Mouse (Mus musculus): ENCODE measurements around the gene Fam222a. TPM values are rescaled to one million over a fixed set of nuclear protein-coding genes. Genes with fewer than 3 reads are reported as not detected.

Gene Fam222a
- total RNA-seq, 4 experiments from 2014 or later = 28.1 to 47.2 (median 33.7) TPM

- DNase-seq = no peak
Measured at GRCm38 (mm10) chr5:114560533-114560936, 7.3 kb upstream of the Fam222a start.

DNA sequence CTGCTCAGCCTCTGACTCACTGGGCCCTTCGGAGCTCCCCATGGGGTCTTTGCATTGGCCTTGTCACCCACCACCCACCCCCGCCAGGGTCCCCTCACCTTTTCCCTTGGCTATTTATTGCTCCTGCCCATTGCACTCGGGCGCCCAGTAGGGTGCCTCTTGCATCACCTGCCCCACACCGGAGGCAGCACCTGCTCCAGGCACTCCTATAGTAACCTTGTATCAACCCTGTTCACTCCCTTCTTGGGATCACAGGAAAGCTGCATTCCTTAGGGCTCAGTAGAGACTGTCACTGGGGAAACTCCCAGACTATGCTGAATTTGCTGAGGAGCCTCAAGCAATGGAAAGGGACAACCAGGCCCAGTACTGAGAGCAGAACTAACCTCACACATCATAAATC, 6.9 kb upstream of the Fam222a start:
- no peak for DNase-seq

DNA sequence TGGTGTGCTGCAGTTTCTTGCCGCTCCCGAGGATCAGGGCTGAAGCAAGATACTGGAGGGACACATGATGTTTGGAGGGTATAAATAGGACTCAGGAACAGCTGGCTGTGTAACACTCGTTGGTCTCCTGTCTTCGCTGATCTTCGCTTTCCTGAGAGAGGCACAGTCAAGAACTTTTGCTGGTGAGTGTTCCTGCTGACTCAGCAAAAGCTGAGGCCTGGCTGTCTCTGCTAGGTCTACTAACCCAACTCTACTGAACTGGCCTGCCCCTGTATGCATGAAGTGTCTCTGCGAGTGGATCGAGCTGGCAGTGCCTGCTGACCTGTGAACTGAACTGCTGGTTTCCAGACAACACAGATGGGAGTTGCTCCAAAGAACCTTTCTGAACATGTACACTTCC, 3.8 kb upstream of the Fam222a start:
- no peak for DNase-seq

DNA sequence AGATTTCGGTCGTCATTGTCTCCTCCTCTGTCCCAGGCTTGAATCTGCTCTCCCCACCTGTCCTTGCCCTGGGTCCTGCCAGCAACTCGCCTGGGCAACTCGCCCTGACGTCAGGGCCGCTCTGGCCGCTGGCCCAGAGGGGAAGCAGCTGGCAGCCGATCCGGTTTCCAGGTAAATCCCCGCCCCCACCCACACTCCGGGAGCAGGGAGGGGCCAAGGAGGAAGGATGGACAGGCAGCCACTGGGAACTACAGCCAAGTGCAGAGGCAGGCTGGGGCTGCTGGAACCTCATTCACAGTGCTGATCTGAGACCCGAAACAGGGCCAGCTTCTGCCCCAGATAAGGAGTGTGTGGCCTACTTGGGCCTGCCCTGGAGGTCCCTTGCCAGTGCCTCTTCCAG, 2.5 kb upstream of the Fam222a start:
- DNase-seq = no peak

DNA sequence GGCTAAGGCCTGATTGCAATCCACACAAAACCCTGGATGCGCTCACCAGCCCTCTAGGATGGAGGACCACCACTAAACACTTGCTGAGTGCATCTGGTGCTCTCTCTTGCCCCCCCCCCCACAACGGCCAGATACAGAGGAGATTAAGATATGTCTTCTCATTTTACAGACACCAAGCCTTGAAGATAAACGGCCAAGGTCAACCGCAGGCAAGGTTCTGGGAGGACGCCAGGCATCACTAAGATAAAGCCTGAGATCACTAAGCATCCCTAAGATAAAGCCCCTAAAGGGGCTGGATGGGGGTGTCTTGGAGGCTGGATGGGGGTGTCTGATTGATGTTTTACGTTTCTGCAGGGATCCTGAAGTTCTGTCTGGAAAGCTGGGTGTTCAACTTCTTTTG, 2.1 kb upstream of the Fam222a start:
- DNase-seq = no peak

DNA sequence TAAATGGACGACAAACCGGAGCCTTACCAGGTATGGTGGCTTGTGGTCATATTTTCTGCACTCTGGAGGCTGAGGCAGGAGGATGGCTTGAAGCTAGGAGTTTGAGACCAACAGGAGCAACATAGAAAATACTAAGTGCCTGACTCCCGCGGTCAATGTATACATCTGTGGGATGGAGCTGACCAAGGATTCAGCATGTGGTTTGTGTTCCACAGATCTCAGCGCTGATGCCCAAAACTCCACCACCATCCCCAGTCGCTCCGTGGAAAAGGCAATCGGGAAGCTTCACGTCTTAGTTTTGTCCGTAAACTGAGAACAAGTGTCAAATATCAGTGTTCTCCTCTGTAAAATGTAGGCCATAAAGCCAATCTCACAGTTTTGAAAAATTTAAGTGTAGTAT, 1.4 kb upstream of the Fam222a start:
- no peak for DNase-seq

DNA sequence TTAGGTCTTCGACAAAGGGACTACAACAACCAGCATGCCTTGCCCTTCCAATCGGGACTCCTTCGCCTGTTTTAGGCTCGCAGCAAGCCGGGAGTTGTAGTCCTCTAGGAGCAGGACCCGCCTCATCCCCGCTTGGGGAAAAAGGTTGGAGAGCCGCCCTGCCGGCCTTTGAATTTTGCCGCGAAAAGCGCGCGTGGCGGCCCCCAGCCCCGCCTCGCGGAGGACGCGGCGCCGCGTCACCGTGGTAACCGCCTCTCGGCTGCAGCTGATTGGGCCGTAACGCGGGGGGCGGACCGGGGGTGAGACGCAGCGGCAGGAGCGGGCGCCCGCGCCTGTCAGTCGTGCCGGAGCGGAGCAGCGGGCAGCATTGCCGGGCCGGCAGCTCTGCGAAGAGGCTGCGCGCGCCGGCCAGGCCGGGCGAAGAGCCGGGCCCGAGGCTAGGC, 720 bp upstream of the Fam222a start:
- peak; percentile 93 for DNase-seq

- DNase-seq = peak; percentile 80
Measured at GRCm38 (mm10) chr5:114568818-114569217, 1.0 kb downstream of the Fam222a start.

DNA sequence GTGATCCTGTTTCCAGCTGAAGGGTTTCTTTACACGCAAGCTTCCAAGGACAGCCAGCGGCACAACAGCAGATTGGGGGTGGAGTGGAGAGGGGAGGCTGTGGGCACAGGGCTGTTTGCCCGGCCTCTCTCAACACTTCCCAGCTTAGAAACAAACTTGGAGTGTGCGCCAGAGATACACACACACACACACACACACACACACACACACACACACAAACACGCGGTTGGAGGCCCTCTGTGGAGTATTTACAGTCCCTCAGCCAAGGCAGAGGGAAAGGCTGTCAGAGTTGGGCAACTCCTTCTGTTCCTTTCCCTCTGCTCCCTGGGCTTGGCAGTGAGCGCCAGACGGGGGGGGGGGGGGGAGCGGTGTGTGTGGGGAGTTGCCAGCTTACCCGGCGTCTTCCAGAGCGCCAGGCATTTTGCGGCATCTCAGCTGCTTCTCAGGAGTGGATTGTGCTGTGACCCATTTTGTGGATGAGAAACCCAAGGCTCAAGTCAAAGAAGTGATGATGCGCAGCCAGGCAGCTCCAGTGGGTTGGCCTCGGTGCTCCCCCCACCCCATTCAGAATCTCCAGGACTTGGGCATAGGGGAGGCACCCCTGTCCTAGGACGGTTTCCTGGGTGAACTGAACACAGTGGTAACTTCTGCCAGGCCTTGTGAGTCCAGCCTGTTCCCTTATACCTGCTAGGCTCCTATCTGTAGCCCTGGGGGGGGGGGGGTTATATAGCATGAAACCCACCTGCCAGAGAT, 2.3 kb downstream of the Fam222a start:
- peak; percentile 69 for DNase-seq

- no peak for DNase-seq
Measured at GRCm38 (mm10) chr5:114570791-114571450, 3.1 kb downstream of the Fam222a start.

GRCm38 (mm10) chr5:114571451-114572030, 3.7 kb downstream of the Fam222a start:
- DNase-seq = no peak

GRCm38 (mm10) chr5:114572997-114573396, 5.2 kb downstream of the Fam222a start:
- DNase-seq = no peak

- peak; percentile 90 for DNase-seq
Measured at GRCm38 (mm10) chr5:114573920-114574628, 6.3 kb downstream of the Fam222a start.

GRCm38 (mm10) chr5:114575010-114575409, 7.2 kb downstream of the Fam222a start:
- no peak for DNase-seq

- no peak for DNase-seq
Measured at GRCm38 (mm10) chr5:114575530-114575929, 7.7 kb downstream of the Fam222a start.

- DNase-seq = no peak
Measured at GRCm38 (mm10) chr5:114575986-114576605, 8.3 kb downstream of the Fam222a start.

DNA sequence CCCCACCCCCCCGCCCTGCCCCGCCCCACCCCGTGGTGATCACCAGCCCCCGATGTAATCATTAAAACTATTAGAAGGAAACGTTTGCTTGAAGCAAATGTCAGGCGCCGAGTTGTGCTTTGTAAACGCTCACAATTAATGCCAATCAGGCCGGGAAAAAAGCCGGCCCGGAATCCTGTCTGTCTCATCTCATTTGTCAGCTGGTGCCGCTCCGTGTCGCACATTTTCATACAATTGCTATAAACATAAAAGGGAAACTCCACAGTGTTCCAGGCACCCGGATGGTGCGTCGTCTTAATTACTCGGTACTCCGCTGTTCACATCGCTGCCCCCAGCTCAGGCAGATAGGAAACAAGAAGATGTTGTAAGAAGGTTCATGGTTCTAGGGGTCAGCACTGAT, 10.5 kb downstream of the Fam222a start:
- DNase-seq = no peak

- no peak for DNase-seq
Measured at GRCm38 (mm10) chr5:114579714-114580357, 12.0 kb downstream of the Fam222a start.

GRCm38 (mm10) chr5:114581486-114581885, 13.7 kb downstream of the Fam222a start:
- DNase-seq = no peak

GRCm38 (mm10) chr5:114583046-114583445, 15.2 kb downstream of the Fam222a start:
- DNase-seq = no peak

DNA sequence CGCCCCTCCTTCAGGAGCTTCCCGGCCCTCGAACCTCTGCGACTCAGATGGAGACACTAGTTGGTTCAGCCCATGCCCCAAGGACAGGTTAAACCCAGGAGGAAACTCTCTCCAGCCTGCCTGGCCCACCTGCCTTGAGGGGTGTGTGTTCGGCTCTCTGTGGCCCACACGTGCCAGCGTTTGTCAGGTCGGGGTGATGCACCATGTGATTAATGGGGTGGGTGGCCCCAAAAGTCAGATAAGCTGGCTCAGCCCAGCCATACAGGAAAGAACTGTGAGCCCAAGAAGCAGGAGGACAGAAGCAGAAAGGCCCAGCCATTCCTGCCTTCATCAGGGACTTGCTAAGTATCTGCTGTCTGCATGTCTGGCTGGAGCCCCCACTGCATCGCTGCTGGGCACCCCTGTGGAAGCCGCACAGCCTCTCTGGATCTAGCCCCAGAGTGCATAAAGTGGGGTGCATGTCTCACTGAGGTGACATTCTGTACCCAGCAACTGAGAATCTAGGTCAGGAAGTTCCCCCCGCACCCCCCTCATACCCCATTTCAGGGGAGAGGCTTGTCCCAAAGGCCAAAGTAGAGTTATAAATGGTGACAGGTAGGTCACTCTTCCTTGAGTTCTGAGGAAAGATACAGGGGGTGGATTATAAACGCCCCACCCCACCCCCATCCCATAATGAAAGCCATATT, 15.8 kb downstream of the Fam222a start:
- no peak for DNase-seq
